In genomic region chr4:128358751-128359150, GRCm38 (mm10) we compare ENCODE assay signal across 21 mouse cellular contexts.
DNase-seq lines count a peak whose midpoint lies in the region; ATAC-seq and TF ChIP-seq lines count a peak whose summit lies in the region.
"Had no signal": no experiment of that assay in that cellular context is flagged by ENCODE, and none has a peak within 500 bp of the region (broad histone marks: within the 10 kb centered on the region; RNA-seq: fewer than 3 reads in every experiment).

No protein-coding gene starts in this region.

- no peaks in the 10 kb centered on the region for H3K4me1 ChIP-seq in lung, postnatal 0 days (ENCODE audit: insufficient read depth, low read depth, low read length)
- no peaks in the 10 kb centered on the region for H3K4me1 ChIP-seq in midbrain, embryonic 14.5 days (ENCODE audit: control insufficient read depth, insufficient read depth, low read length)
- H3K4me1 ChIP-seq: heart, embryonic 10.5 days; hindbrain, embryonic 10.5 days; midbrain, embryonic 15.5 days had no signal

- no peak overlapping the region for H3K4me2 ChIP-seq in lung, postnatal 0 days (replicated peaks; ENCODE audit: low read depth, low read length)
- H3K4me2 ChIP-seq in midbrain, embryonic 14.5 days (ENCODE audit: low read length): no peak overlapping the region
- H3K4me2 ChIP-seq: midbrain, embryonic 15.5 days had no signal

- DNase-seq in layer of hippocampus, adult 18-20 months (ENCODE audit: low spot score in 2 of 2): peak; percentile 39 to 60
- DNase-seq in layer of hippocampus, adult 9-10 months (ENCODE audit: low spot score): no peak
- peak; percentile 88 for DNase-seq in brain, adult 2 months (ENCODE audit: low read depth, low spot score)
- peak; percentile 58 to 68 for DNase-seq in left cerebral cortex, adult 9 months (ENCODE audit: low spot score in 2 of 2)
- peak; percentile 45 for DNase-seq in right cerebral cortex, postnatal 25 days
- DNase-seq in lung, postnatal 0 days (ENCODE audit: low spot score): no peak
- no peak for DNase-seq in midbrain, embryonic 14.5 days
- DNase-seq: adrenal gland, postnatal 36 days; cerebellum, adult 18-20 months; cerebellum, postnatal 25 days; gastrocnemius, adult 2 months; kidney, adult 11 months; liver; lung, postnatal 14 days; thymus, adult 2 months had no signal

- no peaks in the 10 kb centered on the region for H3K36me3 ChIP-seq in lung, postnatal 0 days (ENCODE audit: insufficient read depth, low read length)
- H3K36me3 ChIP-seq in midbrain, embryonic 14.5 days (ENCODE audit: control insufficient read depth, insufficient read depth, low read length): no peaks in the 10 kb centered on the region
- H3K36me3 ChIP-seq: heart, embryonic 10.5 days; hindbrain, embryonic 10.5 days; midbrain, embryonic 15.5 days had no signal

- no peaks in the 10 kb centered on the region for H3K9me3 ChIP-seq in lung, postnatal 0 days (ENCODE audit: low read length)
- H3K9me3 ChIP-seq in midbrain, embryonic 14.5 days (ENCODE audit: control insufficient read depth, low read length): no peaks in the 10 kb centered on the region
- H3K9me3 ChIP-seq: hindbrain, embryonic 10.5 days; midbrain, embryonic 15.5 days had no signal

- no peak overlapping the region for H3K27ac ChIP-seq in lung, postnatal 0 days (ENCODE audit: low read length)
- no peak overlapping the region for H3K27ac ChIP-seq in midbrain, embryonic 14.5 days (replicated peaks; ENCODE audit: low read depth, low read length)
- H3K27ac ChIP-seq: gastrocnemius, adult 2 months; heart, embryonic 10.5 days; hindbrain, embryonic 10.5 days; kidney, postnatal 0 days; midbrain, embryonic 15.5 days had no signal

- H3K9ac ChIP-seq in lung, postnatal 0 days (replicated peaks; ENCODE audit: low read depth): no peak overlapping the region
- H3K9ac ChIP-seq in midbrain, embryonic 14.5 days (replicated peaks; ENCODE audit: low read length): no peak overlapping the region
- H3K9ac ChIP-seq: midbrain, embryonic 15.5 days had no signal

- no peak for TF ChIP-seq EP300 in lung, postnatal 0 days (IDR thresholded peaks at IDR 0.05)

- H3K27me3 ChIP-seq in lung, postnatal 0 days (replicated peaks; ENCODE audit: insufficient read depth, low read length): no peaks in the 10 kb centered on the region
- H3K27me3 ChIP-seq in midbrain, embryonic 14.5 days (ENCODE audit: control insufficient read depth, insufficient read depth, low read length): no peaks in the 10 kb centered on the region
- H3K27me3 ChIP-seq: CH12.LX; midbrain, embryonic 15.5 days had no signal

- H3K4me3 ChIP-seq in lung, postnatal 0 days (ENCODE audit: low read depth, low read length): no peak overlapping the region
- no peak overlapping the region for H3K4me3 ChIP-seq in midbrain, embryonic 14.5 days (replicated peaks; ENCODE audit: low read depth, low read length)
- H3K4me3 ChIP-seq: gastrocnemius, adult 2 months; heart, embryonic 10.5 days; hindbrain, embryonic 10.5 days; midbrain, embryonic 15.5 days had no signal

- no peak for TF ChIP-seq CTCF in lung, postnatal 0 days (IDR thresholded peaks at IDR 0.05)

- no peak for ATAC-seq in lung, postnatal 0 days
- no peak for ATAC-seq in midbrain, embryonic 14.5 days (ENCODE audit: low FRiP score, low TSS enrichment)
- ATAC-seq: forebrain, embryonic 14.5 days; midbrain, embryonic 15.5 days had no signal

- 86% methylated on average over 11 of the region's 11 CpGs for WGBS in lung, postnatal 0 days
- WGBS in midbrain, embryonic 14.5 days: 85% methylated on average over 11 of the region's 11 CpGs

Comparison
In these comparisons a context has a peak if more than half of its experiments do, and no peak if none do; other contexts are left out.
1. DNase-seq: peak in layer of hippocampus, adult 18-20 months (2 of 2), brain, adult 2 months (single experiment), left cerebral cortex, adult 9 months (2 of 2) and right cerebral cortex, postnatal 25 days (single experiment); none in layer of hippocampus, adult 9-10 months (single experiment), lung, postnatal 0 days (single experiment) and midbrain, embryonic 14.5 days (single experiment).